Mouse (Mus musculus): ENCODE data around the gene Arl2. TPM values are rescaled to one million over a fixed set of nuclear protein-coding genes. Genes with fewer than 3 reads are reported as not detected.
"Not testable (repeated sequence)": the region's sequence is repeated elsewhere in the genome, so short reads cannot be mapped to it uniquely, and the experiment has no call there.

The Arl2 gene
- 10 to 100 TPM; 14.3 to 31.0 (median 21.9) TPM for polyA plus RNA-seq (2017; shearing (Covaris generic))

DNA sequence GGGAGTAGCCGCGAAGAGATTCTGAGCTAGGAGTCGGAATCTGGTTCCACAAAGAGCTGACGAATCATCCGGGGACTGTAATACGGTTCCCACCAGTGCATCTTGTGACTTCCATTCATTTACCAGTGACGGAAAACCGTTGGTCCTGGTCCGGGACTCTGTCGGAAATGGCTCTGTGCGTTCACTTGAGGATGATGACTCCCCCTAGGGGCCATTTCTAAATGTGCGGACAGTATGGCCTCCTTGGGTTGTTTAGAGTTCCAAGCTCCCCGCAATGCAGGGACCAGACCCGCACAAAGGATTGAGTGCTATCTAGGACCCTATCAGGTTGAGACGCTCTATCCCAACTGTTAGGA lies at the start of gene Arl2:
Gene Arl2 (minus strand): TSS at position 155 of the 356 bp plus-strand sequence.
- ATAC-seq: peak; percentile 63

GRCm38 (mm10) chr19:6184131-6184530 lies 42.8 kb upstream of the Arl2 start, which contains the start of gene Majin:
Gene Majin (plus strand): TSS chr19:6184388.
- ATAC-seq: no peak

DNA sequence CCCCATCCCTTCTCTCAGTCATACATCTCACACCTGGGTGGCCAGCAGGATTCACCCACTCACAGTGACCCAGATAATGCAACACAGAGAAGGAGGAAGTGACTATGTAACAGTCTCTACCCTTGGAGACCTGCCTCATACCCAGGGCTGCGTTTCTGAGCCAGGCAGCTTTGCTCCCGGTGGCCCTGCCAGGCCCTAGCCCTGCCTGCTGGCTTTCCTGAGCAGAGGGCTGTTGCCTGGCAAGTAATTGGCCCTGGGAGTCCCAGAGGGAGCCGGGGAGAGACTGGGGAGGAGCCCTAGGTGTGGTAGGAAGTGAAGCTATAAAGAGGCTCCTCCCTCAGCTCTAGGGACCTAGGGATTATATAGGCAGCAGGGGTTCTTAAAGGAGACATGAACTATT lies 41.2 kb upstream of the Arl2 start:
- ATAC-seq: no peak

- no peak for ATAC-seq
Measured at GRCm38 (mm10) chr19:6181629-6182028, 40.3 kb upstream of the Arl2 start.

DNA sequence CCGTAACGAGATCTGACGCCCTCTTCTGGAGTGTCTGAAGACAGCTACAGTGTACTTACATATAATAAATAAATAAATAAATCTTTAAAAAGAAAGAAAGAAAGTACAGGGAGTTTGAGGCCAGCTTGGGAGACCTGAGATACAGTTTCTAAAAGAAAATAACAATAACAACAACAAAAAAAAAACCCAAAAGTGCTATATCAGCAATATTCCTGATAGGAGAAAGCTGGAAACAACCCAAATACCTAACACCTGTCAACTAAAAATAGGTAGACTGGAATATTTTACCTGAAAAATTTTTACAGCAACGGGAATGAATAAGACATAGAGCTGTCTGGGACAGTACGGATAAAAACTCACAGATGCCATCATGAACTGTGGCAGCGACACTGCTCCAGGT lies 37.4 kb upstream of the Arl2 start:
- no peak for ATAC-seq

DNA sequence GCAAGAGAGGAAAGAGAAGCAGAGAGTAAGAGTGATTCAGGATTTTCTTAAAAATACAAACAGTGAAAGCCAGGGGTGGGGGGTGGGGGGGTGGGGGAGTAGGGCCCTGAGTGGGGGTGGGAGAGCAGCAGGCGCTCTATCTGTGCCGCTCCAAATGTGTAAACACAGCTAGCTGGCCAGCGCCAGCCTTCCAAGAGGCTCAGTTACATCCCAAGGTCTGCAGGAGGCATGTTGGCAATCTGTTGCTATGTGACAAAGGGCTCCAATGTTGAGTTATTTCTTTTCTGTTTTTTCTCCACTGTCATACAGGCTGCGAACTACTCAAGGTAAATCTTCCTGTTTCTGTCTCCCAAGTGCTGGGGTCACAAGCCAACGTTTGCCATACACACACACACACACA lies 33.4 kb upstream of the Arl2 start:
- ATAC-seq: no peak

DNA sequence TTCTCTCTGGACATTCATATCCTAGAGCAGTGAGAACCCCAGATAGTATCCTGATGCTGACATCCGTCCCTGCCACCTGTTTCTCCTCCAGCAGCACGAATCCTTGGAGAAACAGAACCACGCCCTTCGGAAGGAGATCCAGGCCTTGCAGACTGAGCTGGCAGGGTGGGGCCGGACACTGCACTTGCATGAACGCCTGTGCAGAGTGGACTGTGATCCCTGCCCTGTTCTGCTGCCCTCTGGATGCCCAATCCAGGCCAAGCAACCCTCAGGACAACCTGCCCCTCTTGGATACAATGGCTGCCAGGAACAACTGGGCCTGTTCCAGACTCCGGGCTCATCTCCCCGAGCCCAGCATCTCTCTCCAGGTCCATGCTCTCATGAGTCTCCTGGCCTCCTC lies 29.9 kb upstream of the Arl2 start:
- no peak for ATAC-seq

DNA sequence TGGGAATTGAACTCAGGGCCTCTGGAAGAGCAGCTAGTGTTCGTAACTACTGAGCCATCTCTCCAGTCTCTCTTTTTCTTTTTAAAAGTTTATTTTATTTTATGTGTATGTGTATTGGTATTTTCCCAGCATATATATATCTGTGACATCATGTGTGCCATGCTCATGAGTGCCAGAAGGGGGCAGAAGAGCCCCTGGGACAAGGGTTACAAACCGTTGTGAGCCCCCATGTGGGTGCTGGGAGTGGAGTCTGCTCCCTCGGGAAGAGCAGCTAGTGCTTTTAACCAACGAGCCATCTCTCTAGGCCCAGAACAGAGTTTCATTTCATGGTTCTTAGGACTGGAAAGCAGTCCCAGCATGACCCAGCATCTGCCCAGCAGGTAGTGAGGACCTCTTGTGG lies 25.4 kb upstream of the Arl2 start:
- ATAC-seq: no peak

- ATAC-seq: no peak
Measured at GRCm38 (mm10) chr19:6163872-6164547, 22.7 kb upstream of the Arl2 start.

DNA sequence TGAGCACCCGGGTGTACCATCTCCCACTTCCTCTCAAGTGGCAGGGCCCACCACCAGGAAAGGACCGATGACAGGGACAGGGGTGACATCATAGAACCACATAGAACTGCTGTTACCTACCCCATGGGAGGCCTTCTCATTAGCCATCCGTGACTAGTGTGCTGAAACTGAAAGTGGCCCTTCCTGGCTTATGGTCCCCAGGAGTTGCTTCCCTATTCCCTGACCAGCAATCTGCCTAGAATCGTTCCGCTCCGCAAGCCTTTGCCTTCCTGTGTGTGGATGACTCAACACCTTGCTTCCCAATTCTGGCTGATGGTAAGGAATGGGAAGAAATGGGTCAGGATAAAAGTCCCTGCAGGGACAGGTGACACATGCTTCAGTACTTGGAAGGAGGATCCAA lies 15.9 kb upstream of the Arl2 start:
- no peak for ATAC-seq

DNA sequence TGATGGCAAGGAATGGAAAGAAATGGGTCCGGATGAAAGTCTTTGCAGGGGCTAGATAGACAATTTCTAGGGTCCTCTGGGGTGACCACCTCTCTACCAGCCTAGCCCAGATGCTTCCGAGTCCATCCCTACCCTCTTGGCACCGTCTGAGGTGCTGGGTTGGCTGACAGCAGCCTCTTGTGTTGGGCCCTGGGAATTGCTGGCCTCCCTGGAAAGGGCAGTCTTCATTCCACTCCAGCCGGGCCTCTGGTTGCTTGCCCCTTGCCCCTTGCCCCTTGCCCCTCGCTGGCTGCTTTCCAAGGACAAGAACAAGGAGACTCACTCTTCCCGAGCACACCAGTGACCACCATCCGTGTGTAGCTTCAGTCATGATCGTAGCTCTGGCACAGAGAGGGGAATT lies 15.0 kb upstream of the Arl2 start:
- ATAC-seq: no peak

DNA sequence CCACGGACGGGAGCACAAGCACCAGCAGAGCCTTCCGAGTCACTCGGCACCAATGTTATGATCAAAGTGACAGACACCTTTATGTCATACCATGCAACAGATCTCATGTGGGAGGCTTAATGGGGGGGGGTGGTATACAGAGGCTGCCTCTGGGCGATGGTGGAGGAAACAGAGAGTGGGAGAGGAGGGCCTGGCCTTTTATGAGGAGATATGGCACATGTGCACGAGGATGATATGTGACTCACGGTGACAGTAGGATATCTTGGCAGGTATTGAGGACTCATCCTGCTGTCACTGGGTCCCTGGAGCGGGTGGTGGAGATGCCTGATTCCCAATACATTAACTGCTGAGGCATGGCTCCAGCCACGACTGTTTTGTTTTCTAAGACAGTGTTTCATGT lies 13.8 kb upstream of the Arl2 start:
- ATAC-seq: no peak

- ATAC-seq: no peak
Measured at GRCm38 (mm10) chr19:6144842-6145241, 3.5 kb upstream of the Arl2 start.

DNA sequence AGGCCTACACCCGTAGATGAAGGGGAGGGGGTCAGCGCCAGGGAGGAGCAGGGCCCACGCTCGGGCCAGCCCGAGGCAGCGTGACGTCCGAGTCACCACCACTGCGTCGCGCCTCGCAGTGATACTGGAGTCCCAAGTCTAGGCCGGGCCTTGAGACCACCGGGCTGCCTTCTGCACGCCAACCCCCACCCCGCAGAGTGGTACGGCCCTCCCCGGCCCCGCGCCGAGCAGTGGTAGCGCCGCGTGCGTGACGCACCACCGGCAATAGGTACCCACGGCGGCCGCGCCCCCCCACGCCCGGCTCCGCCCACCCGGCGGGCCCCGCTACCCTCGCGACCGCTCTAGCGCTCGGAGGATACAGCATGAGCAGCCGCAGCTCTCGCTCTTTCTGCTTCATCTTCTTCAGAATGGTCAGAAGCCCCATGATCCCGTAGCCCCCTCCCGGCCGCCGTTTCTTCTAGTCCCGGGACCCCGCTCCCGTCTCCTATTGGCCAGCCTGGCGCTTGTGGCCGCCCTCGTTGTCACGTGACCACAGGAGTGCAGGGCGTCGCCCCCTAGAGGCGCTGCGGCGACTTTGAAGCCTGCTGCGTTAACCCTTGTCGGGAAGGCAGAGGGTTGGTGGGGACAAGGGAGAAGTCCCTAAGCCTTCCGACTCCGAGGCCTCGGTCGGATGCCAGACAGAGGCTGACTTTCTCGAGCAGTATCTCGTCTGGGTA lies 512 bp downstream of the Arl2 start, which contains the start of gene Batf2:
Gene Batf2 (plus strand): TSS at position 306 of the 716 bp plus-strand sequence.
- ATAC-seq: peak; percentile 85

DNA sequence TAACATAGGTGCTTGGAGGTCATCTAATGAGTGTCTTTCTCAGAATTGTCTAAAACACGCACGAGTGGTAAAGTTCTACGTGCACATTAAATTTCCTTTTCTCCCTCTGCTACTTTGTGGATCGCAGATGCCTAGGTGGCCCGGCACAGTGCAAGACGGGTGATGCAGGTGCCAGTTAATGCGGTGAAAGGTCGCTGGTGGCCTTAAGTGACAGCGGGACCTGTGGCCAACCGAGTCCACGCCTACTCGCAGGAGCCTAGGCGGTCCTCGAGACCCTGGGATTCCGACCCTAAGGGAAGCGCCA lies 1.0 kb downstream of the Arl2 start:
- ATAC-seq: peak; percentile 18

- ATAC-seq: no peak
Measured at GRCm38 (mm10) chr19:6139701-6140100, 1.6 kb downstream of the Arl2 start.

DNA sequence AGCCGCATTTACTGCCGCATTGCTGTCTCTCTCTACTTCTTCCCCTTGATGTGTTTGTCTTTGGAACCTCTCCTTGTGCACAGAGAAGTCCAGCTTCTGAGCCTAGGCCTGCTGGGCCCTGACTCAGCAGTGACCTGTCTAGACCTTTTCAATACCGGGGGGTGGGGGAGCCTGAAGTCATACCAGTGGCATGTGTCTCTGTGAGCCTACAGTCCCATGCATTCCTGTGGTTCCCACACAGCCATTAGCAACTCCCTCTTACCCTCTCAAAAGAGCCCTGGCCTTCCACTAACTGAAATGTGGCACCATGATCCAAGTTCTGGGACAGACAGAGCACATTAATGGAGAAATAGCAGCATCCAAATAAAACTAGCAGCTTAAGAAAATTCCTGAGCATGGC lies 5.0 kb downstream of the Arl2 start:
- ATAC-seq: no peak

- ATAC-seq: not testable (repeated sequence)
Measured at GRCm38 (mm10) chr19:6133197-6133596, 8.2 kb downstream of the Arl2 start.

DNA sequence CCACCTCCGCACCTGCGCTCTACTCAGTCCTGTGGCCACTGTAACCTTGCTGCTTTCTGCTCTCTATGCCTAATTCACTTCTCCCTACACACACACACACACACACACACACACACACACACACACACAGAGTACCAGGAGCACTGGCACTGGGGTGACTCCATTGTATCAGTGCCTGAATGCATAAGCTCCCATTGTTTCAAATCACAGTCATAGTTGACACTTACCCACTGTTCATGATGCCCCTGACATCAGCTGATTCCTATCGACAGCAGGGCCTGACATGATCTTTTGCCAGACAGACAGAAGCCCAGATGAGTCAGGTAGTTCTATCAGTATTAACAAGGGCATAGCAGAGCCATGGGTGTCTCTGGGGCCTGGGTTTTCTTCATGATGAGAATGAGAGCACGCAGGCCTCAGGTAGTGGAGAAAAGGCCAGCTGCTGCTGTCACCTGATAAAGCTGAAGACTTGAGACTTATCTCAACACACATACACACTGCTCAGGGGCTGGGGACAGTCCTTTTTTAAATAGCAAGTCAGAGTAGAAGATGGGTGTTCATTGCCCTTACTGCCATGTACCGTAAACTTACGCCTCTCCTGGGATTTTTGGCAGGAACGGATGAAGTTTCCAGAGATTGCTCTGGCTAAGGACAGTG lies 9.0 kb downstream of the Arl2 start:
- no peak for ATAC-seq

DNA sequence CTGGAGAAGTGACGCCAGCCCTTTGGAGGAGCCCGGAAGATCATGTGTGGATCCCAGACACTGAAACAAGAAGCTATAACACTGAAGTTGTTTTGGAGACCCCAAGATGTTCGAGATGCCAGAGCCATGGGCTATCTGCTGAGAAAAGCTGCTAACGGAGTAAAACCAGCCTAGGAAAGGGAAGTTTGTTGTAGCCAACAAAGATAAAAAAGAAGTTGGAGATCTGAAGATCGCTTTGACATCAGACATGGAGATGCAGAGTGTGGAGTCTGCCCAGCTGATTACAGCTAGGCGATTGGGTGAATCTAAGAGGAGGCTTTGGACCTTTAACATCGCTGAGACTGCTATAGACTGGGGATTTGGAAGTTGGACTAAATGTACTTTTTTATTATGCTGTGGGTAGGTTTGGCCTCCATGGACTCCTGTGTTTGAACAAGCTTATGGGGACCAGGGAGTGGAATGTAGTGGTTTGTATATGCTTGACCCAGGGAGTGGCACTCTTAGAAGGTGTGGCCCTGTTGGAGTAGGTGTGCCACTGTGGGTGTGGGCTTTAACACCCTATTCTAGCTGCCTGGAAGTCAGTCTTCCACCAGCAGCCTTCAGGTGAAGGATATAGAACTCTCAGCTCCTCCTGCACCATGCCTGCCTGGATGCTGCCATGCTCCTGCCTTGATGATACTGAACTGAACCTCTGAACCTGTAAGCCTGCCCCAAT lies 10.8 kb downstream of the Arl2 start:
- ATAC-seq: not testable (repeated sequence)

- peak; percentile 96 for ATAC-seq
Measured at GRCm38 (mm10) chr19:6127760-6128341, 13.5 kb downstream of the Arl2 start, which contains the start of gene Snx15. Gene Snx15 (minus strand): TSS chr19:6128304.

DNA sequence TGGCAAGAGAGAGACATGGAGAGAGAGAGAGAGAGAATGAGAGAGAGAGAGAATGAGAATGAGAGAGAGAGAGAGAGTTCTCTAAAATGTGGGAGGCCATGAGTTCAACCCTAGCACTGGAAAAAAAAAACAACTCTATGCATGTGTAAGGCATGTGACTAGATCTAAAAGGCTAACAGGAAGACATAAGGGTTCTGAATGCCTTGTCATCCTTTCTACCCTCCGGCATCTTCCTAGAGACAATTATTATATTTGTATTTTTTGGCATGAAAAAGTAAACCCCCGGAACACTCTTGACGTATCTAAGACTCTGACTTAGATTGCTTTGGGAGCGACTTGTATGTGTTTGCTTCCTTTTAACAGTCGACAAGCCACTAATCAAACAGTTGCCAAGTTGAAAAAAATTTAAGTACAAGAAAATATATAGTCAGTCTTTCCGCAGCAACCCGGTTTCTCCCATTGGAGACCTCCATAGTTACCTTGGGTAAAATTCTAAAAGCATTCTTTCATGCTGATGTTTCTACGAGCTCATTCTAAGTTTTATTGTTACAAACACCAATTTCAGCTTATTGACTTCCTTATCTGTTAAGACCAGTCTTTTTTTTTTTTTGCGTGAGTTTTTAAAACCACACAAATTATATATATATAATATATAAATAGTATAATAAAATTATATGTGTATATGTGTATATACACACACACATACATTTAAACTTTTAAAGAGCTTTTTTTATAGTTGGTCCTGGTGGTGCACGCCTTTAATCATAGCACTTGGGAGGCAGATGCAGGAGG lies 14.4 kb downstream of the Arl2 start:
- no peak for ATAC-seq
